Mouse (Mus musculus) right cerebral cortex, postnatal 36 days (tissue): ENCODE data around the gene Gm49368.

Experiments
- DNase-seq, 2 experiments: peaks; one replicate each; pipeline ENCODE4 v3.0.0; 2022; ENCODE audit warnings: low spot score in 2 of 2, mixed read lengths in 1 of 2

Gm49368 gene

DNA sequence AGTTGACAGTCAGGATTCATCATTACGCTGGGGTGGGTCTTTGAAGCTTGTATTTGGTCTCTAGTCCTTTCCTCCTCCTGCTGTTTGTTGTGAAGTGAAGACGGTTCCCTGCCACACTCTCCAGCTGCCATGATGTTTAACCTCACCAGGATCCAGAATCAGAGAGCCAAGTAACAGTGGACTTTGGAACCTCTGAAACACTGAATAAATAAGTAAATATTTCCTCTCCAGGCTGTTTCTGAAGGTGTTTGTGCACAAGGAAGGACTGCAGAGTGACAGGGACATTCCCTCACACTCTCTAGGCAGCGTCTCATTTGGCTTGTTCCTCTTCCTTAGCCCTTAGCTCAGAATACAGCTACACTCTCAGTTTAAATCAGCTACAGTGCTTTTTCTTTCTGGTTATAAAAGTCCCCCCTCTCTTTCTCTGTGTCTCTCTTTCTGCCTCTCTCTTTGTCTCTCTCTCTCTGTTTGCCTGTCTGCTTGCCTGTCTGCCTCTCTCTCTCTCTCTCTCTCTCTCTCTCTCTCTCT, 5.5 kb upstream of the Gm49368 start:
- no peak for DNase-seq

- DNase-seq: no peak
Measured at GRCm38 (mm10) chr7:128057860-128058259, 4.6 kb upstream of the Gm49368 start.

- no peak for DNase-seq
Measured at GRCm38 (mm10) chr7:128058576-128058975, 3.9 kb upstream of the Gm49368 start.

DNA sequence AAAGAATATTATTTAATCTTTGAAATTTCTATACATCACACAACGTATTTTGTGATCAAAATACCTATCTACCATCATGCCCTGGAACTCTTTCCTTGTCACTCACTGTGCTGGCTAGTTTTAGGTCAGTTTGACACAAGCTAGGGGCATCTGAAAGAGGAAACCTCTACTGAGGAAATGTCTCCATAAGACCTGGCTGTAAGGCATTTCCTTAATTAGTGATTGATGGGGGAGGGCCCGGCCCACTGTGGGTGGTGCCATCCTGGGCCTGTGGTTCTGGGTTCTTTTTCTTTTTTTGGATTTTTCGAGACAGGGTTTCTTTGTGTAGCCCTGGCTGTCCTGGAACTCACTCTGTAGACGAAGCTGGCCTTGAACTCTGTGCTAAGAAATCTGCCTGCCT, 3.4 kb upstream of the Gm49368 start:
- DNase-seq: no peak

- no peak for DNase-seq
Measured at GRCm38 (mm10) chr7:128063211-128063781, 813 bp downstream of the Gm49368 start.

- DNase-seq: no peak
Measured at GRCm38 (mm10) chr7:128065547-128065946, 3.1 kb downstream of the Gm49368 start.

- DNase-seq: no peak
Measured at GRCm38 (mm10) chr7:128067847-128068246, 5.4 kb downstream of the Gm49368 start.

DNA sequence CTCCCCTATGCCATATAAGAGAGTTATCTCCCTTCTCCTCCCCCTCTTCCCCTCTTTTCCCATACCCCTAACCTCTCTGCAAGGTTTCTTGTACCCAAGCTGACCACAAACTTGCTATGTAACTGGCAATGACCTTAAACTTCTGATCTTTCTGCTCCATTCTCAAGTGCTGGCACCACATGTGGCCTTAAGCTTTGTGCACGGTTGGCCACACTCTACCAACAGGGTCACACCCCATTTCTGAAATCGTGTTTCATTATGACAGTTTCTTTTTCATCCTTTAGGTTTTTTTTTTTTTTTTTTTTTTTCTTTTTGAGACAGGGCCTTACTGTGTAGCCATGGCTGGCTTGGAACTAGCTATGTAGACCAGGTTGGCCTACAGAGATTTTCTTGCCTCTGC, 7.4 kb downstream of the Gm49368 start:
- no peak for DNase-seq

DNA sequence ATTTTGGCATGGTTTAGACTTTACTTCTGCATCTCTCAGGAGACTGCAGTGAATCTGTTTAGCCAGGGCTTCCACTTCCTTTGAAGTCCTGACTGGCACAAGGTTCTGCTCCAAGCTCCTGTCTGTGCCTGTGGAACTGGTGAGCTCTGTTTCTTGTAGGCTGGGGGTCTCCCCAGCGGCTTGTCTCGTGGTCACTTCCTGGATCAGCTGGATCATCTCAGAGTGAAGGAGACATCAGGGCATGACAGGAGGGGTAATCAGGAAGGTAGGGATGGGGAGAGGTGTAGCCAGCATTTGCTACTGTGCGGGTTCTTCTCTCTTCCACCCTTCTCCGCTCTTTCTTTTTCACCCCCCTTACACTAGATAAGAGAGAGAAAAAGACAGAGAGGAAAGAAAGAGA, 9.3 kb downstream of the Gm49368 start:
- DNase-seq: no peak

DNA sequence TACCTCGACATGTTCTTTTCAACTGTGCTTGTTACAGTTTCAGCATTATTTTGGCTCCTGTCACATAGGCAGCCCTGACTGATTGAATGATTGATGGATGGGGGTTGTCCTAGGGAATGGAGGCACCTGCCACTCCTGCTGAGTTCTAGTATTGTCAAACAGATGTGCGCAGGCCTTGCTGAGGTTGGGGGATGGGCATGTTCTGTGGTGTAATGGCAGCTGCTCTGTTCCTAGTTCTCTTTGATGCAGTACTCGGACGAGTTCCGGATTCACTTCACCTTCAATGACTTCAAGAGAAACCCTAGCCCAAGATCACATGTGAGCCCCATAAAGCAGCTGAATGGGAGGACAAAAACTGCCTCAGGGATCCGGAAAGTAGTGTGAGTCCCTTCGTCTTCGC, 17.5 kb downstream of the Gm49368 start:
- DNase-seq: no peak

GRCm38 (mm10) chr7:128089141-128089540, 26.7 kb downstream of the Gm49368 start:
- DNase-seq: no peak

DNA sequence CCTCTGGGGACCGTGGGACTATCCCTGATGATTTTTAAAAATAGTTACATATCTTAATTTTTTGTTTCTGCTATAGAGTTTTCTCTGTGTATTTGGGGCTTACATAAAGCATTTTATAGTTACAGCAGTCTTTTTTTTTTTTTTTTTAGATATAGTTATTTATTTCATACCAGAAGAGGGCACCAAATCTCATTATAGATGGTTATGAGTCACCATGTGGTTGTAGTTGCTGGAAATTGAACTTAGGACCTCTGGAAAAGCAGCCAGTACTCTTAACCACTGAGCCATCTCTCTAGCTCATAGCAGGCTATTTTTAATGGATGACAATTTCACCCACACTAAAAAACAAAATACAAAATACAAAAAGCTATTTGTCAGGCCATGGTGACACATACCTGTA, 35.7 kb downstream of the Gm49368 start:
- no peak for DNase-seq

GRCm38 (mm10) chr7:128100742-128101357, 38.4 kb downstream of the Gm49368 start:
- DNase-seq: no peak

DNA sequence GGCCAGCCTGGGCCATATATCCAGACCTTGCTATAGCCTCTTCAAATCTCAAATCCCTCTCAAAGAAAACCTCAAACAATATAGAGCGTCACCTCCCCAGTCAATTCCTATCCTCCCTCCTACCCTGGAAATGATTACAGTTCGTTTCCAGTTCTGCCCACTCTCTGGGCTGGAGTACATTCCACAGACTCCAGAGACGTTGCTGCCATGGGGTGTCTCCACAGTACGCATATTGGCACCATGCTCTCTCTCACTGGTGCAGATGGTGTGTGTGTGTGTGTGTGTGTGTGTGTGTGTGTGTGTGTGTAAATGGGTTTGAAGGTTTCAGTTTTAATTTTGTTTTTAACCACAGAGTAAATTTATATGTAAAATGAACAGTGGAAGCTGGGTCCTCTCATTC, 42.8 kb downstream of the Gm49368 start:
- DNase-seq: peak; percentile 6 to 15

DNA sequence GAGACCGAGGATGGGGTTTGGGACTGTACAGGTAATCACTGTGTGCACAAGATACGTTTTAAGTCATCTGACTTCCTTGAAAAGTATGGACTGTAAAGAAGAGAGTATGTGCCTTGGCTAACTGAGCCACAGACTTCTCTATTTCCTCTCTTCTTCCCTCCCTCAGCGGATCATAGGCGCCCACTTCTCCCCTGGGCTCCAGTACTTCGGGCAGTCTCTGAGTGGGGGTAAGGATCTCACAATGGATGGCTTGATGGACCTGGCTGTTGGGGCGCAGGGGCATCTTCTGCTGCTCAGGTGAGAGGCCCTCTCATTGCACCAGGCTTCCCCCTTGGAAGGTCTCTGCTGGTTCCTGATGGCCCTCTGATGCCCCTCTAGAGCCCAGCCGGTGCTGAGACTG, 45.0 kb downstream of the Gm49368 start:
- no peak for DNase-seq

- DNase-seq: no peak
Measured at GRCm38 (mm10) chr7:128110314-128110713, 47.8 kb downstream of the Gm49368 start.

DNA sequence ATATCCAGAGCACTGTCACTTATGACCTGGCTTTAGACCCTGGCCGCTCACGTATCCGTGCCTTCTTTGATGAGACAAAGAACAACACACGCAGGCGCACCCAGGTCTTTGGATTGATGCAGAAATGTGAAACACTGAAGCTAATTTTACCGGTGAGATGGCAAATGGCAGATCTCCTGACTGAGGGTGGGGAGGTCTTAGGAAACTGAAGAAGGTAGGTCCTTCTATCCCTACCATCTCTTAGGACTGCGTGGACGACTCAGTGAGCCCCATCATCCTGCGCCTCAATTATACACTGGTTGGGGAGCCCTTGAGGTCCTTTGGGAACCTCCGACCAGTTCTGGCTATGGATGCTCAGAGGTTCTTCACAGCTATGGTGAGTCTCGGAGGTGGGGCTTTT, 49.6 kb downstream of the Gm49368 start:
- no peak for DNase-seq

DNA sequence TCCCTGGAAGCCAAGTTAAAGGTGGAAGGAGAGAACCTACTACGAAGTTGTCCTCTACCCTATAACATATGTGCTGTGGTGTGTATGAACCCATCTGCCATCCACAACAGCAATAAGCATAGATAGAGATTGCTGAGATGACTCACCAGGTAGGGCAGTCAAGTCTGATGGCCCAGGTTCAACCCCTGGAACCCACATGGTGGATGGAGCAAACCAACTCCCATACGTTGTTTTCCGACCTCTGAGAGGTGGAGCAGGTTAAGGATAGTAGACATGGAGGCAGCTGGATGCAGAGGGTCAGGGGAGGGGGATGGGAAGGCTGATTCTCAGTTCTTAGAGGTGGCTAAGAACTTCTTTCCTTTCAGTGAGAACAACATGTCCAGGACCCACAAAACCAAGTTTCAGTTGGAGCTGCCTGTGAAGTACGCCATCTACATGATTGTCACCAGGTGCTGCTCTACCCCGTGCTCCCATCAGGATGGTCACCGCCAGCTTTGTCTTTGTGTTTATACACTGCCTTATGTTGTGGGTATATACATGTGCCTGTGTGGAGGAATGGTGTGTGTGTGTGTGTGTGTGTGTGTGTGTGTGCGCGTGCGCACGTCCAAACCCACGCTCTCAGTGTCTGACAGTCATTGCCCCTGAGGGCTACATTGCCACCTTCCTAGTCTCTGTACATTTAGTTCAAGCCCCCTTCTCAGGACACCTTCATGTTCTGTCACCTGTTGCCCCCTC, 52.1 kb downstream of the Gm49368 start:
- DNase-seq: no peak

DNA sequence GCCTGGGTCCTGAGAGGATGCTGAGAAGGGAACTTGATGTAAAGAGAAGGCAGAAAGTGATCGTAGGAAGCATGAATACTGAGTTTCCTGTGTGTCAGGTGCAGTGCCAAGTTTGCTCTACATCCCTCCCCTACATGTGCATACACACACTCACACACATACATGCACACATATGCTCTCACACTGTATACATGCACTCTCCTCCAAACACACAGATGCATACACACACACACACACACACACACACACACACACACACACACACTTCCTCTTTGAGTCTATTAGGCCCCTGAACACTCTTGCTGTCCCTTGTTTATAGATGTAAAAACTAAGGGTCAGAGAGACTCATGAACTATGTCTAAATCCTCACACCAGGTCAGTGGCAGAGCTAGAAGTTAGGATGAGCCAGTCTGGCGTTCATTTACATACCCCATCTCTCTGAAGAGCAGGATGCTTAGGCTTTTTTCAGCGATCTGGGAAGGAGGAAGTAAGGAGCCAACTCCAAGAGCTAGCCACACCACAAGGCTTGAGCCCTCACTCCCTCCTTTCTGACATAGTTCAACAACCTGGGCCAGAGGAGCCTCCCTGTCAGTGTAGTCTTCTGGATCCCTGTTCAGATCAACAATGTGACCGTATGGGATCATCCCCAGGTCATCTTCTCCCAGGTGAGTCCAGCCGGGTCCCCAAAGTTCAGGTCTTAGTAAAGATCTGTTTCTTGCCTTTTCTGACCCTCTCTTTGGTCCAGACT, 52.9 kb downstream of the Gm49368 start:
- no peak for DNase-seq

GRCm38 (mm10) chr7:128116396-128116795, 53.9 kb downstream of the Gm49368 start:
- DNase-seq: no peak

DNA sequence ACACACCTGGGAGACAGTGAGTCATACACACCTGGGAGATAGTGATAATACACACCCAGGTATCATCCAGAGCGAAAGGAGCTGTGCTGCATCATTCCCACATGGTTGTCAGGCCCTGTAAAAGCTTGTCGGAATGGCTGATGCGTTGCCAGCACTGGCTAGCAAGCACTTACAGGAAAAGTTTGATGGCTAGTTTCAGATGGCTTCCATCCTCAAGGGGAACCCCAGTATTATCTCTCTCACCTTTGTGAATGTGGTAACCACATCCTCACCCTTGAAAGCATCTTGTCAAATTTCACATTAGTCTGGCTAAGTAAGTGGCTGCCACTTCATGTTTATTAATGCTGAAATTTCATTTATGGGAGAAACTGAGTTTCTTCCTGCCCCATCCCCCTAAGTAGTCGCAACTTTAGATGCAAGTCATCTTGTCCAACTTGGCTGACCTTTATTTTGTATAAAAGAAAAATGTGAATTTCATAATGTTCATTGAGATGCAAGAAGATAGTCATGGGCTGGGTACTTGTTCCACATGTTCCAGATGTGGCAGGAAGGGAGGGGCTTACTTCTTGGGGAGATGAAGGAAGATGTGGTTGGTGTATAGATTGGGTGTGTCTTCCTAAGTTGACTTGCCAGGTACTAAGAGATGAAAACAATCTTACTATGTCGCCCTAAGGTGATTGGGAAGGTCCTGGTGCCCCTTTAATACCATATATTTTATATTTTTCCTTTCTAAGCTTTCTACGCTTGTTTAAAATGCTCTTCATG, 57.4 kb downstream of the Gm49368 start:
- DNase-seq: no peak
